Mouse (Mus musculus): Measurements from ENCODE around the gene Glod4.

The Glod4 gene

GRCm38 (mm10) chr11:76242901-76243810 lies at the start of gene Glod4, which contains the start of gene Mrm3:
Gene Glod4, minus strand, starts transcription at chr11:76243725.
Gene Mrm3, plus strand, starts transcription at chr11:76243715.
- DNase-seq = peak; percentile 86 to 87

- no peak for DNase-seq
Measured at GRCm38 (mm10) chr11:76292831-76293230, 49.3 kb upstream of the Glod4 start.

GRCm38 (mm10) chr11:76292398-76292797 lies 48.9 kb upstream of the Glod4 start:
- no peak for DNase-seq

GRCm38 (mm10) chr11:76291960-76292359 lies 48.4 kb upstream of the Glod4 start:
- DNase-seq = no peak

GRCm38 (mm10) chr11:76290367-76290766 lies 46.8 kb upstream of the Glod4 start:
- no peak for DNase-seq

GRCm38 (mm10) chr11:76288645-76289044 lies 45.1 kb upstream of the Glod4 start:
- no peak for DNase-seq

GRCm38 (mm10) chr11:76287301-76287700 lies 43.8 kb upstream of the Glod4 start:
- no peak for DNase-seq

- no peak for DNase-seq
Measured at GRCm38 (mm10) chr11:76286534-76287126, 43.1 kb upstream of the Glod4 start.

- no peak for DNase-seq
Measured at GRCm38 (mm10) chr11:76285431-76286075, 42.0 kb upstream of the Glod4 start.

- no peak for DNase-seq
Measured at GRCm38 (mm10) chr11:76283841-76284240, 40.3 kb upstream of the Glod4 start.

GRCm38 (mm10) chr11:76279971-76280370 lies 36.4 kb upstream of the Glod4 start:
- no peak for DNase-seq

GRCm38 (mm10) chr11:76278960-76279852 lies 35.7 kb upstream of the Glod4 start:
- no peak for DNase-seq

GRCm38 (mm10) chr11:76272440-76272839 lies 28.9 kb upstream of the Glod4 start:
- no peak for DNase-seq

GRCm38 (mm10) chr11:76268521-76269065 lies 25.1 kb upstream of the Glod4 start:
- no peak for DNase-seq

GRCm38 (mm10) chr11:76268001-76268459 lies 24.5 kb upstream of the Glod4 start:
- no peak for DNase-seq

- no peak for DNase-seq
Measured at GRCm38 (mm10) chr11:76267550-76267949, 24.0 kb upstream of the Glod4 start.

GRCm38 (mm10) chr11:76262611-76263351 lies 19.3 kb upstream of the Glod4 start:
- no peak for DNase-seq

GRCm38 (mm10) chr11:76261224-76261623 lies 17.7 kb upstream of the Glod4 start:
- DNase-seq = no peak

GRCm38 (mm10) chr11:76260208-76261050 lies 16.9 kb upstream of the Glod4 start:
- DNase-seq = no peak

GRCm38 (mm10) chr11:76258511-76258910 lies 15.0 kb upstream of the Glod4 start:
- DNase-seq = no peak
